Mouse (Mus musculus) heart, embryonic 13.5 days (tissue): ENCODE data around the gene Pakap. TPM values are rescaled to one million over a fixed set of nuclear protein-coding genes. Genes with fewer than 3 reads are reported as not detected.

Experiments used
- ATAC-seq: fragments of 200-750 bp; cut with Nextera tagmentation; 2 replicates; pipeline ENCODE4 v1.8.0; 2017; ENCODE audit warnings: moderate TSS enrichment; ENCODE audit not compliant: insufficient number of reproducible peaks, low FRiP score, low TSS enrichment; ENCODE audit errors: extremely low read depth
- H3K27ac ChIP-seq: fragments of 300-500 bp; sonication (generic); replicated peaks from 2 replicates; pipeline ENCODE4 v1.5.1; 2015; ENCODE audit warnings: moderate library complexity, mild to moderate bottlenecking, inconsistent platforms
- H3K27me3 ChIP-seq: fragments of 300-500 bp; sonication (generic); replicated peaks from 2 replicates; pipeline ENCODE4 v1.6.1; 2015; ENCODE audit warnings: mild to moderate bottlenecking, inconsistent platforms
- H3K36me3 ChIP-seq: fragments of 300-500 bp; sonication (generic); 2 replicates; pipeline ENCODE4 v1.6.1; 2015; ENCODE audit warnings: mild to moderate bottlenecking, inconsistent platforms
- H3K4me1 ChIP-seq: fragments of 300-500 bp; sonication (generic); 2 replicates; pipeline ENCODE4 v1.6.1; 2015; ENCODE audit warnings: inconsistent platforms
- H3K4me2 ChIP-seq: fragments of 300-500 bp; sonication (generic); 2 replicates; pipeline ENCODE4 v1.6.1; 2015; ENCODE audit warnings: inconsistent platforms, mild to moderate bottlenecking, moderate library complexity
- H3K4me3 ChIP-seq: fragments of 300-500 bp; sonication (generic); 2 replicates; pipeline ENCODE4 v1.5.1; 2015; ENCODE audit warnings: moderate library complexity, mild to moderate bottlenecking, inconsistent platforms
- H3K9ac ChIP-seq: fragments of 300-500 bp; sonication (generic); 2 replicates; pipeline ENCODE4 v1.6.1; 2015; ENCODE audit warnings: inconsistent platforms, mild to moderate bottlenecking, moderate library complexity
- H3K9me3 ChIP-seq: fragments of 300-500 bp; sonication (generic); 2 replicates; pipeline ENCODE4 v1.6.1; 2016; ENCODE audit warnings: inconsistent platforms
- WGBS: fragments of 180-500 bp; shearing (Covaris S2); methylation state at CpG from one replicate; pipeline ENCODE4 v1.1.7; 2015; ENCODE audit warnings: mixed read lengths; 5-methylcytosine and 5-hydroxymethylcytosine counted together
- polyA plus RNA-seq: library from polyadenylated mRNA; unstranded; fragments of >200 nt; fragmentation: Nextera tagmentation; extraction: Ambion mirVana; gene quantifications from 2 replicates; pipeline ENCODE4 v1.2.1, GENCODE M21; 2015

Gene Pakap
- polyA plus RNA-seq, 1 experiment from 2014 or later: 49.3 TPM

DNA sequence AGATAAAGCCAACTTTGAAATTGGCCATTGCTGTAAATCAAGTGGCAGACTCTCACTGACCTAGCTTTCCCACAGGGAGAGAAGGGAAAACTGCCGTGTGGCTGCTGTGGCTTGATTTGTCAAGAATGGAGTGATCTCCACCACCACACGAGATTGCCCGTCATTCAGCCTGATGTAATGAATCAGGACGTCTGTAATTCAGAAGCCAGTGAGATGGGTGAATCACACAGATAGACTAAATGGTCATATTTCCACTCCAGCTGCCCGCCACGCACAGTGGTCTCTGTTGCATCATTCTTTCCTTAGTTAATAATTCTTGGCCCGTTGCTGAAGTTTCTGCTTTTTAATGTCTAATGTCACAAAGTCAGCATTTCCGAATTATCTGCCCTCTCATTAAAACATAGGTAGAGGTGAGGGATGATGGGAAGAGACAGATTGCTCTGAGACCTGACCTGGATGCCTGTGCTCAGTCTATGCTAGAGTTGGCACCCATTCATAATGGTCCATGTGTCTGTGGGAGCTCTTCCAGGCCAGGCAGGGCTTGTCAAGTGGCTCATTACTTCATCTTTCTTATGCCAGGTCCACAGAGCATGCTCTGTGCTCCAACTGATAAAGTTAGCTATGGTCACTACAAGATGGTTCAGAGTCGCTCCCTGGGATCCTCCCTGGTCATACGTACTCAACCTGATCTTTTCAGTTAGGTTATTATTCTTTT, 34.1 kb downstream of the Pakap start:
- Histone ChIP-seq H3K4me1 (peaks cover 85% of the 10 kb centered on the region), H3K4me3 (no peak overlapping the region), H3K9ac (peak overlapping the region; percentile 37; the same call in 1 of the 2 replicates), H3K9me3 (no peaks in the 10 kb centered on the region), H3K27me3 (no peaks in the 10 kb centered on the region), H3K4me2 (no peak overlapping the region), H3K27ac (peak overlapping the region; percentile 73), H3K36me3 (0 out of 2 replicates have a peak, but pooled peaks cover 5% of the 10 kb centered on the region)
- ATAC-seq: no peak
- WGBS: 57% methylated on average over 10 of the region's 10 CpGs

DNA sequence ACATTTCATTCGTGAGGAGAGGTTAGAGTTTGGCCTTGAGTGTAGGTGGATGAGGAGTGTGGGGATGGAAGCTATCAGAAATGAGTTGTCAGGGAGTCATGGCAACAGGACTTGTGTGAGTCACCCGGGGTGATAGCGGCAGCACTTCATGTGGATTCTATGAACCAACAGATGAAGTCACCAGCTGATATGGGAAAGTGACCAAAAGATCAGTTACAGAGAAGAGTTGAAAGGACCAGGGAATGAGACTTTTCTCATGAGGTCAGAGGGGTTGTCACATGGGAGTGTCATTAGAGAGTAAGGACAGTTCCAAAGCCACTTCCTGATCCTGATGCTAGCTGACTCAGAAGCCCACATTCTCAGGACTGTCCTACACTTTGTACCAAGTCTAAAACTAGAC, 38.3 kb downstream of the Pakap start:
- Histone ChIP-seq H3K9me3 (no peaks in the 10 kb centered on the region), H3K4me3 (no peak overlapping the region), H3K27me3 (no peaks in the 10 kb centered on the region), H3K4me2 (peak overlapping the region; percentile 54), H3K4me1 (peaks cover 83% of the 10 kb centered on the region), H3K27ac (peak overlapping the region; percentile 84), H3K9ac (0 out of 2 replicates have a peak overlapping the region, but pooled peaks have one; percentile 60), H3K36me3 (peaks cover 9% of the 10 kb centered on the region; the same call in 1 of the 2 replicates)
- ATAC-seq: no peak
- WGBS: 30% methylated on average over 3 of the region's 3 CpGs

DNA sequence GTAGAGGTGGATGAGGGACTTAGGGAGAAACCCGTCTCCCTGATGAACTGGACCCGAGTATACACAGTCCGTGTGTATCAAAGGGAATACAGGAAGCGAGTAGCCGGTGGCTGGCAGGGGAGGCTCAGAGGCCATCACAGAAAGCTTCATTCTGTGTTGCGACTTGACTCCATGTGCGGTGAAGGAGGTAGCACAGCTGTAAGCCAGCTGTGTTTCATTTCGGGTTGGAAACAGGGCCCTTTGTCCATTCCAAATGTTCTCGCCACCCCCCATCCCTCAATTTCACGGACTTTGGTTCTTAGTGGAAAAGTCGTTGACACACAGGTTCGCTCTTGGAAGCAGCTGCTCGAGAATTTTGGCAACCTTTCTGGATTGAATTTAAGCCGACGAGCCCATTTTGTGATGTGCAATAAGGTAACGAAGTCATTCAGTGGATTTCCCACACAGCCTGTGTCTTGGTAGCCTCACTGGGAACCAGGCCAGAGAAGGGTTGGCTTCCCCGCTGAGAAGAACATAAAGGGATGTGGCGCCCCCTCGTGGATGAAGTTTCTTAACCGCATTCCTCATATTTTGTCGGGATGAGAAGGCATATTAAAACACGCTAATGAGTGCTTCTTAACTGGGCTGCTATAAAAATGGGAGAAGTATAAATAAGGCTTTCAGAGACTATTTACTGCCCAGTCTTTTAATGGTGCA, 39.4 kb downstream of the Pakap start:
- Histone ChIP-seq H3K9ac (peak overlapping the region; percentile 60), H3K9me3 (no peaks in the 10 kb centered on the region), H3K27ac (peak overlapping the region; percentile 84), H3K27me3 (no peaks in the 10 kb centered on the region), H3K4me3 (no peak overlapping the region), H3K4me1 (peaks cover 83% of the 10 kb centered on the region), H3K36me3 (peaks cover 9% of the 10 kb centered on the region; the same call in 1 of the 2 replicates), H3K4me2 (peak overlapping the region; percentile 54)
- WGBS: 36% methylated on average over 22 of the region's 22 CpGs
- ATAC-seq: no peak

DNA sequence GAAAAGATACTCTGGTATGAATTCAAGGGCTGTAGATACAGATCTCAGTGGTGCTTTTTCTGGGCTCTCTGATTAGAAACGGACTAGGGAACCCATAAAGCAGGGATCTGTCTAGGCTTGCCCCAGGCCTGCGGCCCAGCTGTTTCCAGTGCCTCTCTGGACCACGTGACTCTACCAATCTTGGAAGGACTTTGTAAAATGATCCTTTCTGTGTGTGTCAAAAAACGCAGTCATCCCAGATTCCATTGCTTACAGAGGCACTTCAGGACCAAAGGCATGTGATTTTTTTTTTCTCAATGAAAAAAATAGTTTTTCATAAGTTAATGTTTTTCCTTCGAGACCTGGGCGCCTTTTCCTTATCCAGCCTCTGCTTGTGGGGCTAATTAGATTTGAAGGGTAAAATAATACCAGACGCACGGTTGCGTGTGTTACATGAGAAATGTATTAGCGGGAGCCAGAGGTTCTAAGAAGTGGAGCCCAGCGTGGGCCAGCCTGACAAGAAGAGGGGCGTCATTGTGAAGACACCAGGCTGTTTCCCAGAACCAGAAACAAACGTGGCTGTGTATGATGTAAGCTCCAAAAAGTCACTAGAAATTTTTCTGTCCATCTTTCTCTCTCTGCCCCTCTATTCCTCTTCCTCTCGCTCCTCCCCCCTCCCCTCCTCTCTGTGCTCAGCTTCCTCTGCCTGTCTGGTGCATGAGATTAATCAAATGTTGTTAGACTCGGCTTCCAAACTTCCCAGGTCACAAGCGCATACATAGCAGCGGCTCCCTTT, 43.5 kb downstream of the Pakap start:
- no peaks in the 10 kb centered on the region for H3K9me3 ChIP-seq
- H3K4me1 ChIP-seq: peaks cover 66% of the 10 kb centered on the region
- ATAC-seq: no peak
- peak overlapping the region; percentile 77 for H3K27ac ChIP-seq
- H3K27me3 ChIP-seq: no peaks in the 10 kb centered on the region
- peaks cover 4% of the 10 kb centered on the region; the same call in 1 of the 2 replicates for H3K36me3 ChIP-seq
- H3K4me2 ChIP-seq: peak overlapping the region; percentile 40
- H3K4me3 ChIP-seq: no peak overlapping the region; the same call in 1 of the 2 replicates
- 47% methylated on average over 17 of the region's 17 CpGs for WGBS
- H3K9ac ChIP-seq: peak overlapping the region; percentile 38

DNA sequence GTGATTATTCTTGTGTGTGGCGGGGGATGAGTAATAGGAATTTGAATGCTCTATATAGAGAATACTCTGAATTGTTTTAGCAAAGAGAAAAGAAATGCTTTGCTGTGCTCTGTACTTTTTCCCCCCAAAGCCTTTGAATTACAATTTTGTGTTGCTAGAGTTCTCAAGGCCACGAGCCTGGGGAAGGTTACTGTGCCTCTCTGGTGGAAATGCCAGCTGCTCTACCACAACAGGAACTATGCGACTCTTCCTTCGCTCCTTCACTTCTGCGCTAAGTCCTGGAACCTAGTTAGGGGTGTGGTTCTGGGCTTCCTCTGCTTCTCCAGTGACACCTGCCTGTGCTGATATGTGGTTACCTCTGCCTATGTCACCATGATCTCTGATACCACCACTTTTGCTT, 44.7 kb downstream of the Pakap start:
- H3K36me3 ChIP-seq: peaks cover 4% of the 10 kb centered on the region; the same call in 1 of the 2 replicates
- H3K4me2 ChIP-seq: no peak overlapping the region
- H3K27ac ChIP-seq: no peak overlapping the region
- 86% methylated on average over 5 of the region's 5 CpGs for WGBS
- H3K9ac ChIP-seq: peak overlapping the region; percentile 24; the same call in 1 of the 2 replicates
- no peak overlapping the region for H3K4me3 ChIP-seq
- no peaks in the 10 kb centered on the region for H3K27me3 ChIP-seq
- ATAC-seq: no peak
- peaks cover 55% of the 10 kb centered on the region for H3K4me1 ChIP-seq
- no peaks in the 10 kb centered on the region for H3K9me3 ChIP-seq

DNA sequence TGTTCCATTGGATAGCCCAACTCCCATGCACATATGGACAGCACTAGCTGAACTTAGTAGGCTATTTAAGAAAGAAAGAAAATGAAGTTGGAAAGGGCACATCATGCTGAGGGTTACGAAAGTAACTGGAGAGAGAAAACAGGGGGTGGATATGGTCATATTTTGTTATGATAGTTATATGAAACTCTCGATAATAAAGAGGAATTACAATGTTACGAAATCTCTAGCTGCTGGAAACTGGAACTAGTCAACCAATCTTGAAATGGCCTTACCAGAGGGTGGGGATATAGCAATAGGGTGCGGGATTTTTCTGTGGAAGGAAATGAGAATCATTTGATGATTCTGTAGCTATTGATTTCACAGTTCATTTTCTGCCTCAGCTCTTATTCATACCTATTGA, 46.7 kb downstream of the Pakap start:
- no peak for ATAC-seq
- Histone ChIP-seq H3K27ac (no peak overlapping the region), H3K9ac (no peak overlapping the region), H3K4me2 (no peak overlapping the region), H3K4me1 (peaks cover 45% of the 10 kb centered on the region), H3K9me3 (peaks cover 4% of the 10 kb centered on the region; the same call in 1 of the 2 replicates), H3K27me3 (no peaks in the 10 kb centered on the region), H3K4me3 (no peak overlapping the region), H3K36me3 (peaks cover 11% of the 10 kb centered on the region)
- 92% methylated on average over 4 of the region's 4 CpGs for WGBS

DNA sequence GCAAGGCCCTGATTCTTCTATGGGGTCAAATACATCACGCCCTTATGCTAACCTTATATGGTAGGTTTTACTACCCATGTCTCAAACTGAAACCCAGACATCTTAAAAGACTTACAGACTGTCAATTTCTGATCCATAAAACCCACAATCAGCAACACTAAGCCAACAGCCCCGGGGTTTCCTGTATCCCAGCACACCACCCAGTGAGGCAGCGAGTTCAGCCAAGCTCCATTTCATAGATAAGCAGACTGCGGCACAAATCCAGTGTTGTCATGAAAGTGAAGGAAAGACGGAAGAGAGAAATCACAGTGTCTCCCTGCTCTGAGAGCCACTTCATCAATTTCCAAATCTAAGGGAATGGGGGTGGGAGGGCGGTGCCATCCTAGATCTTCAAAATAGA, 50.8 kb downstream of the Pakap start:
- Histone ChIP-seq H3K4me3 (no peak overlapping the region), H3K36me3 (peaks cover 21% of the 10 kb centered on the region), H3K4me2 (no peak overlapping the region), H3K4me1 (peaks cover 30% of the 10 kb centered on the region), H3K9ac (no peak overlapping the region), H3K27me3 (no peaks in the 10 kb centered on the region), H3K9me3 (peaks cover 5% of the 10 kb centered on the region; the same call in 1 of the 2 replicates), H3K27ac (no peak overlapping the region)
- 76% methylated on average over 6 of the region's 6 CpGs for WGBS
- no peak for ATAC-seq

DNA sequence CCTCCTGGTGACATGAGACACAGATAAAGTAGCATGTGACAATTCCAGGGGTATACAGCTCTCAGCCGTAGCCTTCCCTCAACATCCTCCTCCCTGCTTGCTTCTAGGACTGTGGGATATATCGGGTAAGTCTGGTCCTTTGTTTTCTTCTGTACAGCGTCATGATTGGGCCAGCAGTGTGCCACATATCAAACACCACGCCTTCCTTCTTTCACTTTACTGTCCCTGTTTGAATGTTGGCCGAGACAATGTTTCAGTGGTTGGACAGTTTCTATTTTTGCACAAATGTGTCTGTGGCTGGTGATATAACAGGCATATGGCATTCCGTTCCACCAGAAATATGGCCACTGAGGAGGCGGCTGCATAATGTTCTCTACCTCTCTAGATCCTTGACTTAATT, 54.8 kb downstream of the Pakap start:
- peak; percentile 68 for ATAC-seq
- H3K27ac ChIP-seq: peak overlapping the region; percentile 89
- peak overlapping the region; percentile 54 for H3K4me2 ChIP-seq
- 27% methylated on average over 7 of the region's 7 CpGs for WGBS
- peaks cover 22% of the 10 kb centered on the region for H3K36me3 ChIP-seq
- no peaks in the 10 kb centered on the region for H3K27me3 ChIP-seq
- H3K4me3 ChIP-seq: no peak overlapping the region
- peaks cover 5% of the 10 kb centered on the region; the same call in 1 of the 2 replicates for H3K9me3 ChIP-seq
- H3K9ac ChIP-seq: peak overlapping the region; percentile 61; the same call in 1 of the 2 replicates
- H3K4me1 ChIP-seq: peaks cover 67% of the 10 kb centered on the region

DNA sequence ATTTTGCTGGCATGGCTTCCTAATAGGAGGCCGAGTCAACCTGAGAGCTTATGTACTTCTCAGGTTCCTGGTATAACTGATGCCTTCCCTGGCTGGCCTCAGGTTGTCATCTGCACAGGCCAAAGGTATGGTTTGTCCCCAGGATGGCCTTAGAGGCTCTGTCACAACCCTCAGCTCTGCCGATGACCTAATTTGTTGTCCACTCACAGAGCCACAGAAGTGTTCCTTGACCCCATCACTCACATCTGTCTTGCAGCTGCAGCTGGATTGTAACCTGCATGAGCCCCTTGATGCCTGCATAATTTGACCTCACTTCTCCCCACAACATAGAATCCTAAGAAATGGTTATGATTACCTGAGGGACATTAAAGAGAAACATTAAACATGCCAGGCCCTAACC, 56.8 kb downstream of the Pakap start:
- peaks cover 75% of the 10 kb centered on the region for H3K4me1 ChIP-seq
- WGBS: 63% methylated on average over 2 of the region's 2 CpGs

DNA sequence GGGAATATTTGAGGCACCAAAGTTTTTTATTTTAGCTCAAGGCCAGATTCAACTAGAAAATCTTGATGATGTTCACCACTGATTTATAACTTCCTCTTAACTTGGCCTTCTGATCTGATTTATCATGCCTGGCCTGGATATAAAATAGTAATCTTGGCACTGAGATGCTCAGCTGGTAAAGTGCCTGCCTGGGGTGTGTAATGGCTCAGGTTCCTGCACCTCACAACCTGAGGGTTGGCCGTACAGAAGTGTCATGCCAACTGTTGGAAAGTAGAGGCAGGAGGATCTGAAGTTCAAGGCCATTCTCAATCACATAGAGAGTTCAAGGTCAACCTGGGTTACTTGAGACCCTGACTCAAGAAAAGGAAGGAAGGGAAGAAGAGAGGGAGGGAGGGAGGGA, 57.3 kb downstream of the Pakap start:
- Histone ChIP-seq H3K36me3 (peaks cover 9% of the 10 kb centered on the region; the same call in 1 of the 2 replicates), H3K9me3 (no peaks in the 10 kb centered on the region), H3K4me1 (peaks cover 80% of the 10 kb centered on the region), H3K27ac (no peak overlapping the region; the same call in 1 of the 2 replicates), H3K9ac (no peak overlapping the region), H3K27me3 (no peaks in the 10 kb centered on the region), H3K4me3 (no peak overlapping the region), H3K4me2 (no peak overlapping the region)
- no peak for ATAC-seq
- 79% methylated on average over 1 of the region's 1 CpGs for WGBS

More for the DNA sequence above, 56.8 kb downstream of the Pakap start:
- Histone ChIP-seq H3K9me3 (no peaks in the 10 kb centered on the region), H3K27ac (no peak overlapping the region; the same call in 1 of the 2 replicates), H3K36me3 (peaks cover 14% of the 10 kb centered on the region), H3K27me3 (no peaks in the 10 kb centered on the region), H3K4me2 (no peak overlapping the region), H3K9ac (no peak overlapping the region), H3K4me3 (no peak overlapping the region)
- no peak for ATAC-seq

DNA sequence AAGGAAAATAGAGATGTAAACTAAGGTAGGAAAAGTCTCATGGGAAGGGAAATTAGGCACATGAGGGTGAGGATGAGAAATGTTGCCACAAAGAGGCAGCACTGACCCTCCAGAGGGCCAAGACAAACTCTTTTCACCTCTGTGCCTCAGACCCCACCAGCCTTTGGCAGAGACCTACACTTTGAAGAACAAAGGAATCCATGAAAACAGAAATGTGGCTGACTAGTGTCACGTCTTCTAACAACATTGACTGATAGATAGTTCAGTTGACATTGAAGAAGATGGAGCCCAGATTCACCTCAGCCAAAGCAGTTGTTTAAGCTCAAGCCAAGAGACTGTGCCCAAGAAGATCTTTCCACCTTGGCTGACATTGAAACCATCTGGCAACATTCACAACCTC, 57.8 kb downstream of the Pakap start:
- no peaks in the 10 kb centered on the region for H3K27me3 ChIP-seq
- peaks cover 84% of the 10 kb centered on the region for H3K4me1 ChIP-seq
- H3K9me3 ChIP-seq: no peaks in the 10 kb centered on the region
- no peak for ATAC-seq
- peaks cover 9% of the 10 kb centered on the region; the same call in 1 of the 2 replicates for H3K36me3 ChIP-seq
- no peak overlapping the region for H3K4me2 ChIP-seq
- H3K9ac ChIP-seq: no peak overlapping the region
- H3K4me3 ChIP-seq: no peak overlapping the region
- WGBS: 38% methylated on average over 1 of the region's 1 CpGs
- peak overlapping the region; percentile 59 for H3K27ac ChIP-seq
